29 mouse cellular contexts compared by ENCODE assay signal in genomic region chr16:37878951-37879505, GRCm38 (mm10). TPM values are rescaled to one million over a fixed set of nuclear protein-coding genes. Genes with fewer than 3 reads are reported as not detected.
A peak's percentile ranks its signal among the peaks of the same experiment; 100 is the strongest.
DNase-seq lines count a peak whose midpoint lies in the region; ATAC-seq and TF ChIP-seq lines count a peak whose summit lies in the region.
"Had no signal": no experiment of that assay in that cellular context is flagged by ENCODE, and none has a peak within 500 bp of the region (broad histone marks: within the 10 kb centered on the region; RNA-seq: fewer than 3 reads in every experiment).

No protein-coding gene starts in this region.

- no peak overlapping the region for H3K27ac ChIP-seq in heart, embryonic 12.5 days (ENCODE audit: poor library complexity, severe bottlenecking)
- no peak overlapping the region for H3K27ac ChIP-seq in stomach, postnatal 0 days (replicated peaks)
- H3K27ac ChIP-seq in kidney, adult 2 months (ENCODE audit: insufficient read depth, low read depth, low read length): no peak overlapping the region
- H3K27ac ChIP-seq: forebrain, embryonic 10.5 days; forebrain, embryonic 13.5 days; heart, adult 2 months; heart, embryonic 10.5 days; hindbrain, embryonic 12.5 days; hindbrain, embryonic 15.5 days had no signal

- peak; percentile 74 for DNase-seq in heart, adult 11 months
- DNase-seq in ZHBTc4 (ENCODE audit: low read depth, low spot score): peak; percentile 12
- peak; percentile 9 for DNase-seq in stomach, postnatal 0 days (ENCODE audit: low spot score)
- DNase-seq in kidney, adult 2 months: no peak
- no peak for DNase-seq in right cerebral cortex, postnatal 25 days
- DNase-seq in spleen, adult 18-20 months: no peak
- DNase-seq: adrenal gland, adult 2 months; adrenal gland, postnatal 14 days; cerebellum, adult 11-12 months; cerebellum, adult 8-10 months; cerebellum, postnatal 10 days; cerebellum, postnatal 36 days; gastrocnemius, postnatal 10 days; heart, adult 2 months had no signal

- ATAC-seq in heart, embryonic 12.5 days (ENCODE audit: insufficient number of reproducible peaks, low FRiP score): no peak
- ATAC-seq in granulocyte monocyte progenitor cell, adult 5-6 weeks (replicated peaks; ENCODE audit: poor library complexity, severe bottlenecking): peak; percentile 62
- ATAC-seq in stomach, postnatal 0 days (ENCODE audit: low FRiP score, low TSS enrichment): no peak
- ATAC-seq: forebrain, embryonic 13.5 days; forebrain, embryonic 16.5 days; Patski had no signal

- no peaks in the 10 kb centered on the region for H3K27me3 ChIP-seq in heart, embryonic 12.5 days (replicated peaks)
- H3K27me3 ChIP-seq in stomach, postnatal 0 days (ENCODE audit: control insufficient read depth, insufficient read depth, low read length): no peaks in the 10 kb centered on the region
- no peaks in the 10 kb centered on the region for H3K27me3 ChIP-seq in kidney, adult 2 months (replicated peaks; ENCODE audit: control insufficient read depth, insufficient read depth, low read length)
- H3K27me3 ChIP-seq: forebrain, embryonic 13.5 days; hindbrain, embryonic 12.5 days; hindbrain, embryonic 15.5 days; Patski had no signal

- peaks cover 58% of the 10 kb centered on the region for H3K36me3 ChIP-seq in heart, embryonic 12.5 days
- H3K36me3 ChIP-seq in stomach, postnatal 0 days (ENCODE audit: control insufficient read depth, insufficient read depth, low read length): peaks cover 8% of the 10 kb centered on the region; the same call in 1 of the 2 replicates
- H3K36me3 ChIP-seq in kidney, adult 2 months (ENCODE audit: control insufficient read depth, insufficient read depth, low read length): peaks cover 8% of the 10 kb centered on the region

- TF ChIP-seq EP300 in stomach, postnatal 0 days (optimal IDR thresholded peaks at IDR 0.05): no peak

- no peak overlapping the region for H3K9ac ChIP-seq in heart, embryonic 12.5 days
- H3K9ac ChIP-seq in stomach, postnatal 0 days (ENCODE audit: low read length): no peak overlapping the region
- H3K9ac ChIP-seq: forebrain, embryonic 13.5 days; hindbrain, embryonic 12.5 days; hindbrain, embryonic 15.5 days had no signal

- peaks cover 17% of the 10 kb centered on the region for H3K4me1 ChIP-seq in heart, embryonic 12.5 days (replicated peaks)
- H3K4me1 ChIP-seq in stomach, postnatal 0 days (replicated peaks; ENCODE audit: control insufficient read depth, insufficient read depth): no peaks in the 10 kb centered on the region
- peaks cover 8% of the 10 kb centered on the region; the same call in 1 of the 2 replicates for H3K4me1 ChIP-seq in kidney, adult 2 months (ENCODE audit: control insufficient read depth, insufficient read depth, low read length)

- 87% methylated on average over 7 of the region's 7 CpGs for WGBS in heart, embryonic 12.5 days
- 85% methylated on average over 7 of the region's 7 CpGs for WGBS in stomach, postnatal 0 days
- WGBS in kidney, adult 2 months: 86% methylated on average over 7 of the region's 7 CpGs

- H3K4me3 ChIP-seq in heart, embryonic 12.5 days: no peak overlapping the region
- no peak overlapping the region for H3K4me3 ChIP-seq in stomach, postnatal 0 days (ENCODE audit: low read depth, low read length)
- H3K4me3 ChIP-seq in kidney, adult 2 months (ENCODE audit: insufficient read depth, low read depth, low read length): no peak overlapping the region
- H3K4me3 ChIP-seq: forebrain, embryonic 10.5 days; forebrain, embryonic 13.5 days; heart, adult 2 months; heart, embryonic 10.5 days; hindbrain, embryonic 12.5 days; hindbrain, embryonic 15.5 days had no signal

- TF ChIP-seq CTCF in stomach, postnatal 0 days (IDR thresholded peaks at IDR 0.05; ENCODE audit: low read depth): no peak
- no peak for TF ChIP-seq CTCF in kidney, adult 2 months (conservative IDR thresholded peaks at IDR 0.05; ENCODE audit: insufficient read depth, insufficient read length, low read depth, low read length)

- no peaks in the 10 kb centered on the region for H3K9me3 ChIP-seq in heart, embryonic 12.5 days (replicated peaks)
- no peaks in the 10 kb centered on the region for H3K9me3 ChIP-seq in stomach, postnatal 0 days (ENCODE audit: control insufficient read depth, low read length)
- H3K9me3 ChIP-seq: forebrain, embryonic 10.5 days; forebrain, embryonic 13.5 days; heart, embryonic 10.5 days; hindbrain, embryonic 12.5 days; hindbrain, embryonic 15.5 days had no signal

- H3K4me2 ChIP-seq in heart, embryonic 12.5 days: no peak overlapping the region
- H3K4me2 ChIP-seq in stomach, postnatal 0 days (replicated peaks; ENCODE audit: low read depth): no peak overlapping the region
- H3K4me2 ChIP-seq: forebrain, embryonic 13.5 days; hindbrain, embryonic 12.5 days; hindbrain, embryonic 15.5 days had no signal

- TF ChIP-seq POLR2A in kidney, adult 2 months (IDR thresholded peaks at IDR 0.05; ENCODE audit: low read depth, low read length): no peak

RNA-seq across cellular contexts. Expression of gene Lrrc58, which starts 10.8 kb away (rescaled TPM):
- polyA plus RNA-seq in heart, embryonic 12.5 days (2016; fragmentation: Nextera tagmentation; extraction: Ambion mirVana): 53.6 and 56.5 TPM in 2 replicates
- total RNA-seq in granulocyte monocyte progenitor cell, adult 5-6 weeks (2014; fragmentation: Nextera tagmentation): 59.3 and 60.5 TPM in 2 replicates
- 55.8 TPM in 2 replicates for total RNA-seq in granulocyte monocyte progenitor cell, adult 5-6 weeks (2017)
- polyA plus RNA-seq in stomach, postnatal 0 days (2015; fragmentation: Nextera tagmentation; extraction: Ambion mirVana): 26.0 and 27.5 TPM in 2 replicates
- 23.3 and 25.9 TPM in 2 replicates for polyA plus RNA-seq in kidney, adult 2 months (2012; rRNA removed)

RNA-seq across cellular contexts. Expression of gene Gm36028, which starts 18.1 kb away (rescaled TPM):
- 0.51 and 0.89 TPM in 2 replicates for polyA plus RNA-seq in heart, embryonic 12.5 days (2016; fragmentation: Nextera tagmentation; extraction: Ambion mirVana)
- total RNA-seq in granulocyte monocyte progenitor cell, adult 5-6 weeks (2014; fragmentation: Nextera tagmentation): 0.92 TPM in 1 of 2 replicates, not detected in the other
- total RNA-seq in granulocyte monocyte progenitor cell, adult 5-6 weeks (2017): not detected in 2 replicates
- 0.29 and 0.56 TPM in 2 replicates for polyA plus RNA-seq in stomach, postnatal 0 days (2015; fragmentation: Nextera tagmentation; extraction: Ambion mirVana)
- polyA plus RNA-seq in kidney, adult 2 months (2012; rRNA removed): 1.5 and 1.8 TPM in 2 replicates
- total RNA-seq: ES-E14; gastrocnemius, postnatal 4 days; hematopoietic stem cell, adult 5-6 weeks had no signal
- polyA plus RNA-seq: embryonic facial prominence, embryonic 14.5 days; forebrain, embryonic 13.5 days; intestine, embryonic 14.5 days had no signal

RNA-seq across cellular contexts. Expression of gene Gpr156, which starts 37.3 kb away (rescaled TPM):
- 1.1 and 1.3 TPM in 2 replicates for polyA plus RNA-seq in heart, embryonic 12.5 days (2016; fragmentation: Nextera tagmentation; extraction: Ambion mirVana)
- not detected in 2 replicates for total RNA-seq in granulocyte monocyte progenitor cell, adult 5-6 weeks (2014; fragmentation: Nextera tagmentation)
- not detected in 2 replicates for total RNA-seq in granulocyte monocyte progenitor cell, adult 5-6 weeks (2017)
- polyA plus RNA-seq in stomach, postnatal 0 days (2015; fragmentation: Nextera tagmentation; extraction: Ambion mirVana): 0.07 TPM in 2 replicates
- 0.03 TPM in 1 of 2 replicates, not detected in the other for polyA plus RNA-seq in kidney, adult 2 months (2012; rRNA removed)
- total RNA-seq: heart, postnatal 25 days; hematopoietic stem cell, adult 5-6 weeks had no signal

Comparison
In these comparisons a context has a peak if more than half of its experiments do, and no peak if none do; other contexts are left out.
1. DNase-seq: peak in heart, adult 11 months (single experiment), ZHBTc4 (single experiment) and stomach, postnatal 0 days (single experiment); none in kidney, adult 2 months (single experiment), right cerebral cortex, postnatal 25 days (single experiment) and spleen, adult 18-20 months (0 of 2).